Mouse (Mus musculus) erythroblast, adult 5-6 weeks (primary cell): ENCODE results near the gene Agk. TPM values are rescaled to one million over a fixed set of nuclear protein-coding genes. Genes with fewer than 3 reads are reported as not detected.

ENCODE experiments used
- ATAC-seq: replicated peaks from 2 replicates; pipeline ENCODE4 v1.8.0; 2016; ENCODE audit warnings: moderate number of reproducible peaks, mild to moderate bottlenecking, moderate TSS enrichment, inconsistent platforms; ENCODE audit not compliant: poor library complexity, low FRiP score, severe bottlenecking
- total RNA-seq, 2 experiments: library from RNA; stranded (forward) in 1 of 2; stranded (reverse) in 1 of 2; fragments of 150-400 nt in 1 of 2; fragments of 200-764, 138-1000 nt in 1 of 2; gene quantifications; 2 replicates each; pipeline versions ENCODE4 v1.2.3 to v1.2.4; 2015 to 2017; ENCODE audit warnings: low replicate concordance in 2 of 2

The Agk gene
- total RNA-seq, 2 experiments from 2014 or later: 2.8 to 5.0 TPM

DNA sequence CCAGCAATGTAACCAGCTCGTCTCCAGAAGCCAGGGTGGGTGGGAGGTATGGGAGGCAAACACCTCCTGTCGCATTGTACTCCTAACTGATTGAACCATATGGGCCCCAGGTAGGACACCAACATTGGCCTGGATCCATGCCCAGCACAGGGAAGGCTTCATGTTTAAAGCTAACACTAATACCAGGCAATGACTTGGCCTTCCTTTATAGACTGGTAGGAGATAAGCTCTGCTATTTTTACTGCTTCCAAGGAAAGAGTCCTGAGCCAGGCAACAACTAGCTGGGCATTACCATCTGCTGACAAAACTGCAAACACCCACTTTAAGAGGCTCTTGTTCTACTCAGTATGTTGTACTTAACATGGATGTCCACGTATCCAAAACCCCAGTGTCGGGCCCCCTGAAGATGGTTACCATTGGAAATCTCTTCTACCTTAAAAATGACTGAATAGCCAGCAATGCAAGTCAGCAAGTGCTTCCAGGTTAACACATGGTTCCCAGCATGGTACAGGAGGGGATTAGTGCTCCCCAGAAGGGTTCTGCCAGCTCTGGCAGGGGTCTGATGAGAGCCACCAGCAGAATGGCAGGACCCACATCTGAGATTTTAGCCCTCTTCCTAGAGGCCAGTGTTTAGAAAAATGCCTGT, 78.8 kb downstream of the Agk start:
- ATAC-seq: no peak

DNA sequence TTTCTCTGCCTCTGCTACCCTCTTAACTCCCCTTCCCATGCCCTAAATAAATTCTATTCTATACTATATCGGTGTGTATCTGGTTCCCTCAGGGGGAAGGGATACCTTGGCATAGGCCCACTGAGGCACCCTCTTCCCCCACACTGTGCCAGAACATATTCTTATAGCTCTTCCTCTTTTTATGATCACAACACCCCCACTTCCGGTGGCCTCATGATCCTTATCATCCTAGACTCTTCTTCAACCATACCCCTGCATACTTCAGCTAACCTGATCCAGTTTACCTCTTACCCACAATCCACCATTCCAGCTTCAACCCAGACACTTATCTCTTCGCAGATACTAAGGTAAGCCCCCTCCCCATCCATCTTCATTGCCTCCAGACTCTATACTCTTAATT, 86.1 kb downstream of the Agk start:
- ATAC-seq: no peak

GRCm38 (mm10) chr6:40413046-40413445, 88.1 kb downstream of the Agk start:
- no peak for ATAC-seq

DNA sequence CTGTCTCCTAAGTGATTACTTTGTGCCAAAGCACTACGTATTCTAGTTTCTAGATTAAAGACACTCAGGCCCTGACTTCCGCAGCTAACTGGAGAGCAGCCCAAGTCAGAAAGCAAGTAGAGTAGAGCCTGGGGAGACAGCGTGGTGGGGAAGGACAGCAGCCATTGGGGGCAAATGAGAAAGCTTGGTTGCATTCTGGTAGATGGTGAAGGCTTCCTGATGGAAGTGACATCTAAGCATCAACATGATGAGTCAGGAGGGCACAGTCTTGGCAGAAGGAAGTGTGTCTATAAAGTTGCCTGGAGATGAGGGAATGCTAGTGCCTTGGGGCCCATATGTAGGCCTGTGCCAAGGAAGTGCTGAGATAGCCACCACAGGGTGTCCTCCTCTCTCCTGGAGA, 88.6 kb downstream of the Agk start:
- no peak for ATAC-seq

- no peak for ATAC-seq
These were observed 90.8 kb downstream of the Agk start for GRCm38 (mm10) chr6:40415799-40416198.

DNA sequence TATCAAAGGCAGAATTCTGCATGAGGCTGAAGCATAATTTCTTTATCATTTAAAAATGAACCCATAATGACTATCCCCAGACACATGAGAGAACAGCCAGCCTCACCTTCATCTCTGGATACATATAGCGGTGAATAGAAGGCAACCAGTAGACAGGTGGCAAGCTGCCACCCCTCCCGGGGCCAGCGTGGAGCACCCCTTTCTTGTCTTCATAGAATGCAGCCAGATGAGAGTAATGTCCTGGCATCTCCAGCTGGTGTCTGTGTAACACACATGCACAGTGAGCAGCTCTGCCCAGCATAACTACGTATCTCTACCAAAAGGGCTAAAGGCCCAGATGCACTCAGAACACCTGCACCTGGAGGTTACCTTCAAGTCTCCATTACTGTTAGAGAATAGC, 93.4 kb downstream of the Agk start:
- no peak for ATAC-seq

DNA sequence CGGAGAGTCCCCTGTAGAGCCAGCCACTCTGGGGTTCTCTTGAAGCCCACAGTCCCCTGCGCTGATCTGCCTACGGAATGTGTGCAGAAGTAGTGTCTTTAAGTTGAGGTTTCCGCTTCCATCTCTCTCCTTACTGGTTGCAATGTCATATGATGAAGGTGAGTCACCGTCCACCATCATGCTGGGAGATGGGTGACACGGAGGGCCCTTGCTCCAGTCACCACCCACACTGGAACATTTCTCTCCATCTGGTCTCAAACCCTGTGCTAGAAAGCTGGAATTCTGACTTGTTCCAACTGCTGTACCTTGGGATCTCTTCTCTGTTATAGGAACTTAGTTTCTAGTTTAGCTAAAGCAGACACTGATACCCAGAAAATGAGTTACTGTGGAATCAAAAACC, 96.1 kb downstream of the Agk start:
- ATAC-seq: no peak

DNA sequence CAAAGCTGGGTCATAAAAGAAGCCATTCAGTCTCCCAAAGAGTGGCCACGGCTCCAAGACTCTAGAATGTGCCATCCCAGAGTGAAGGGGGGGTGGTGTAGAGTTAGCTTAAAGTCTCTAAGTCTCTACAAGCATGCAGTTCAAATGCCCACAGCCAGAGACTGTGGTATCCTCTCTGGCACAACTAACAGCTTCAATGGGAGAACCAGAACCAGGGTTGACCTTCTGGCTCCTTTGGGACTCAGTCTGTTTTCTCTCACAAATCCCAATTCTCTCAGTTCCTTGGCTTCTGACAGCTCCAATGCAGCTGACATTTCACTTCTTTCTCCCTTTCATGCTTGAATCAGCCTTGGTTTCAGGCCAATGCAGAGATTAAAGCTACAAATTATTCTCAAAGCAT, 98.0 kb downstream of the Agk start:
- ATAC-seq: no peak

DNA sequence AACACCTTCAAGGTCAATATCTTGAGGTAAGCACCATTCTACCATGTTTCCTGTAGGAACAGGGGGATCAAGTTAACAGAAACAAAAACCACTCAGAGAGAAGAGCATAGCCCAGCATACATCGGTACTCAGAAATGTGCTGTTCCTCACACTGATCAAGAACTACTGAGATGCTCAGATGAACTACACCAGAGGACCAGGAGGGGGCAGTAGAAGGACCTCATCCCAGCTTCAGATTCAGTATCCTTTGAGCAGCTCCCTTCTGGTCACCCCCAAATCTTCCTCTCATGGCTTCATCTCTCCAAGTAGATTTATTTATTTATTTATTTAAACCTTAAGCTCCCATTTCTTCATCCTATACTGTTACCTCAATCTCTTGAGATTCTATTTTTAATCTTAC, 98.8 kb downstream of the Agk start:
- ATAC-seq: no peak; the same call in 1 of the 2 replicates

DNA sequence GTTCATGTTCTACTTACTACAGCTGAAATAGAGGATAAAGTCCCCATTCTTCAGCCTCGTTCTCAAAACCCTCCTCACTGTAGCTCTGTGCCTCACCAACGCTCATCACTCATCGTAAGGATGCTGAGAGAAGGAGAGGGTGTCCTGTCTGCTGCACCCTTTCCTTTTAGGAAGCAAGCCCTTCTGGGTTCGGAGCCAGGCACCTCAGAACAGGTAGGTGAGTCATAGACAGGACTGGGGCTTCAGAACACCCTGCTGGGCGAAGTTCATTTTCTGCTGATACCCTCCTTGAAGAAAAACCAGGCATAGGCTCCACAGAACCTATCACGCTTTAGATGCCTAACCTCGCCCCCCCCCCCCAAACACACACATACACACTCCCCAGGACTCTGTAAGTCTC, 102.5 kb downstream of the Agk start:
- no peak for ATAC-seq

DNA sequence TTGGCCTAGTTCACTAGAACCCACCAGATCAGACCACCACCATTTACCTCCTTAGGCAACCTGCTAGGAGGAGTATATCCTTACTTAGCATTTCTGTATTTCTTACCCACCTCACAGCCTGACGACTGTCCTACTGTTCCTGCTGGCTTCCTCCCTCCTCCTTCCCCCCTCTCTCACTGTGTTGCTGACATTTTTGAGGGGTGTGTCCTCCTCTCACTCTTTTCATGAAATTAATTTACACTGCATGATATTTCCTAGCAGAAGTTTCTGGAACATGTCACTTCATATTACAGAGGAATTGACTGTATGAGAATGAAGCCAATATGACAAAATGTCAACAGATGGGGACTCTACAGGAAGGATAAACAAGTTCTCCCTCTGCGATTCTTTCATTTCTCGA, 103.7 kb downstream of the Agk start:
- no peak for ATAC-seq

DNA sequence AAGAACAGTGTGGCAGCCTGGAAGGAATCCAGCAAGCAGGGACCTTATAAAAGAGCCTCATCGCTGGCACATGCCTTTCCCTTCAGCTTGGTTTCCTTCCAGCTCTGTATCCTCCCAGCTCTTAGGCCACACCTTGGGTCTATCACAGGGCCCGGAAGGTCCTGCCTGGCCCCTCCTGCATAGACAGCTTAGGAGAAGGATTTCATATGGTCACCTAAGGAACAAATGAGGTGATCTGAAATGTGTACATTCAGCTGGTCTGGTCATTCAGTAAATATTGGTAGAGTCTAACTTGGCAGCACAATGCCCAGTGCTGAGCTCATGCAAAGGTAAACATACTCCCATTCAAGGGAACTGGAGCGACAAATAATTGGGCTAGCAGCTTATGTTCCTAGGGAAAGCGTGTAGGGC, 104.6 kb downstream of the Agk start:
- no peak for ATAC-seq

GRCm38 (mm10) chr6:40430251-40430650, 105.3 kb downstream of the Agk start:
- ATAC-seq: no peak

DNA sequence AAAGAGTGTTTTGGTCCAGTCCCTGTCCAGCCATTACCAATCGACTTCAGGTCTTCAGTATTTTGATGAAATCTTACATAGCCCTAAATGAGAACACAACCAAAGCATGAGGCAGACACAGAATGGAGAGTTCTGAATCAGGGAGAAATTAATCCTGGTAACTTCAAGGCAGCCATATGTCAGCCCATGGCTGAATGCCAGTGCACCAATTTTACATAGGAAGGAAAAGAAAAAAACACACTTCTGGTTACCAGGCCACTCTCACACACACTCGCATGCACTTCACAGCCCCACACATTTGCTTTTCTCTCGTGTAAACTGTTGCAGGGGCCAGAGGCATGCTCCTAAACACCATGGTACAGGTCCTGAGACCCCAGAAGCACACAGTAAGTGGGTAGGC, 105.9 kb downstream of the Agk start:
- ATAC-seq: no peak

DNA sequence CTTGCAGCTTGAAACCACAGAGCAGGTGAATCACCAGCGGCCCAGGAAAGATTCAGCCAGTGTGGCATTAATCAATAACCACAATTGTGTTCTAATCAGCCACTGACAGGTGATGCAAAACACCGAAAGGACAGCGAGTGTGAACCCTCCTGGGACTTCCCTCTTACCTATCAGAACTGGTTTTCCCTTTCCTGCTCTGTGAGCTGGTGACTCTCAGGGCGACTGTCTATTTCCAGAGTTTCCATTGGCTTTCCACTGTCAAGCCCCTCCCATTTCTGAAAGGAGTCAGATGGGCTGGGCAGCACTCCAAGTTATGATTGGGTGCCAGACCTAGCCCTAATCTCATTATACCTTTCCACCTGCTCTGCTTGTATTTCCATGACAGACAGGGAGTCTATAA, 106.4 kb downstream of the Agk start:
- no peak for ATAC-seq

GRCm38 (mm10) chr6:40431812-40432211, 106.8 kb downstream of the Agk start:
- ATAC-seq: no peak

- no peak for ATAC-seq
These were observed 107.6 kb downstream of the Agk start for GRCm38 (mm10) chr6:40432346-40433275.

DNA sequence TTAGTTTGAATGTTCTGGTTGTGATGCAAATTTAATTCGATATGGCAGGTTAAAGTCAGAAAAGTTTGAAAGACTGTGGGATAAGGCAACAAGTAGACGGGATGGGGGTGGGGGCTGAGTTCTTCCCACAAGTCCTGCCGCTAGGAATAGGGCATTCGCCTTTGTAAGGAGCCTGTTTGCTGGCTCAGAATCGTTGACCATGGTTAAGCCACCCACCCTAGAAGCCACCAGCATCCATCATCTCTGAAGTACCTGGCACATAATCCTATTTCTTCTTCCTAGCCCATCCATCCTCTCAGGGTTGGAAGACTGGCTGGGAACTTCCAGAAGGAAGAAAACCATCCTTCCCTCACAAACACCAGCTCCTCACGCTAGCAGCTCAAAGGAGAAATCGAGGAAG, 109.7 kb downstream of the Agk start:
- no peak for ATAC-seq

GRCm38 (mm10) chr6:40435151-40436046, 110.4 kb downstream of the Agk start:
- no peak for ATAC-seq

DNA sequence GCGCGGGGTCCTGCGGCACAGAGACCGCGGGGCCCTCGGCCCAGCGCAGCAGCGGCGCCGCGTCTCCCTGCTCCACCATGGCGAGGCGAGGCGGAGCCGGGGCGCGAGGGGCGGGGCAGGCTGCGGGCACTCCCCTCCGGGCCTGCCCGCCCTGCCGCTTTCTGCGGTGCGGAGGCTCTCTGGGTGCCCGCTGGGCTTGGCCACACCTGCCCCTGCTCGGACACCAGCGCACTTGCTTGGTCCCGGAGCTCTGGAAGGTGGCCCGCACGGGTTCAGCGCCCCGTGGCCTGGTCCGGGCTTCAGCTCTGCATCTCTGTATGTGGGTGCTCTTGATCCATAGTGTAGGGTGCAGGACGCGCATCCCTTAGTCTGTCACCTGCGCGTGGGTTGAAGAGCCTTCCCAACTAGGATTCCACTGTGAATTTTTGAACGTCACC, 111.1 kb downstream of the Agk start, which contains the start of gene E330009J07Rik:
E330009J07Rik (minus strand) TSS at position 89 of the 437 bp plus-strand sequence.
- ATAC-seq: no peak; the same call in 1 of the 2 replicates
